Mouse (Mus musculus) gastrocnemius, postnatal 36 days (tissue): ENCODE results near the gene Olfr1368. TPM values are rescaled to one million over a fixed set of nuclear protein-coding genes. Genes with fewer than 3 reads are reported as not detected.
A peak's percentile ranks its signal among the peaks of the same experiment; 100 is the strongest.
"Not testable (repeated sequence)": the region's sequence is repeated elsewhere in the genome, so short reads cannot be mapped to it uniquely, and the experiment has no call there.

Source experiments
- DNase-seq, 2 experiments: peaks; one replicate each; pipeline ENCODE4 v3.0.0; 2022
- intact Hi-C: fragments of 180-260 bp; cut with DNase I; formaldehyde crosslinking; loops from one replicate; pipeline ENCODE4 v1.15.1; 2025
- total RNA-seq, 2 experiments: library from RNA; stranded (reverse); gene quantifications; 2 replicates each; pipeline ENCODE4 v1.2.3; 2021

The Olfr1368 gene
- total RNA-seq, 2 experiments from 2014 or later: not detected

DNA sequence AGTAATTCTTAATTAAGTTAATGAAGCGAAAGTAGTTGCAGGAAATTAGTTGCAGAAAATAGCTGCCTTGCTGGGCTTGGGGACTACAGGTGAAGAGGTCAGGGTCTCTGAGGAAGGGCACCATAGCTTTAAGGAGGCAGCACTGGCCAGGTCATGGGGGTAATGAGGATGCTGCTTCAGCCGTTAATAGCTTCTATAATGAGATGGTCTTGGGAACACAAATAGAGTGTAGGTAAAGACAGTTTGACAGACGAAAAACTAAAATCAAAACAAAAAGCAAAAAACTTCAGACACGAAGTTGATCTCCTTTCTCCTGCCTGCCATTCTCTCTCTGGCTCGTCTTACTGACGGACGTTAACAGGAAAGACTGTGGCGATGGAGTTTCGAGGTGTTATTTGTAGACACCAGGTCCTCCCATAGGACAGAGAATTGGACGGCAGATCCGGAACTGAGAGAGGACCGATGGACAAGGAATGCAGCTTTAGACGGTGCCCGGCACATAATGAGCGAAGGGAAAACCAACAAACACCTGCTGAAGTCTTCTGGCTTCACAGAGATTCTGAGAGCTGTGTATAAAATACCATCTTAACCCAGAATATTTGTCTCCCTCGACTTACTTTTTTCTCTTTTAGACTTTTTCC, 22.8 kb upstream of the Olfr1368 start:
- intact Hi-C loops: loop anchor here (5.0 kb wide), 2 partner anchors 34 to 109 kb away; no protein-coding TSS in a partner anchor

DNA sequence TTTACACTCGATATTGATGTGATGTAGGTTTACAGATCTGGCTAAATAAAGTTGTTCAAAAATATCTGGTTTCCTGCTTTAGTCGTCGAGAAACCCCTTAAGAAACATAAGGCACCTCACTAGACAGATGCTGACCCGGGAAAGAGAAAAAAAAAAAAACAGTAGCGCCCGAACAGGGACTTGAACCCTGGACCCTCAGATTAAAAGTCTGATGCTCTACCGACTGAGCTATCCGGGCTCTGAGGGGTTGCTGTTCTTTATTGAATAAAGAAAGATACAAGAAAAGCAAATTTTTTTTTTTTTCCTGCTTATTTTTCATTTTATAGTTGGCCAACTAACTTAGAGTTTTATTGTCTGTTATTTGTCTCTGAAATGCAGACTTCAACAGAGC, 22.2 kb upstream of the Olfr1368 start:
- DNase-seq: no peak

More for the DNA sequence above, 22.8 kb upstream of the Olfr1368 start:
- DNase-seq: no peak

DNA sequence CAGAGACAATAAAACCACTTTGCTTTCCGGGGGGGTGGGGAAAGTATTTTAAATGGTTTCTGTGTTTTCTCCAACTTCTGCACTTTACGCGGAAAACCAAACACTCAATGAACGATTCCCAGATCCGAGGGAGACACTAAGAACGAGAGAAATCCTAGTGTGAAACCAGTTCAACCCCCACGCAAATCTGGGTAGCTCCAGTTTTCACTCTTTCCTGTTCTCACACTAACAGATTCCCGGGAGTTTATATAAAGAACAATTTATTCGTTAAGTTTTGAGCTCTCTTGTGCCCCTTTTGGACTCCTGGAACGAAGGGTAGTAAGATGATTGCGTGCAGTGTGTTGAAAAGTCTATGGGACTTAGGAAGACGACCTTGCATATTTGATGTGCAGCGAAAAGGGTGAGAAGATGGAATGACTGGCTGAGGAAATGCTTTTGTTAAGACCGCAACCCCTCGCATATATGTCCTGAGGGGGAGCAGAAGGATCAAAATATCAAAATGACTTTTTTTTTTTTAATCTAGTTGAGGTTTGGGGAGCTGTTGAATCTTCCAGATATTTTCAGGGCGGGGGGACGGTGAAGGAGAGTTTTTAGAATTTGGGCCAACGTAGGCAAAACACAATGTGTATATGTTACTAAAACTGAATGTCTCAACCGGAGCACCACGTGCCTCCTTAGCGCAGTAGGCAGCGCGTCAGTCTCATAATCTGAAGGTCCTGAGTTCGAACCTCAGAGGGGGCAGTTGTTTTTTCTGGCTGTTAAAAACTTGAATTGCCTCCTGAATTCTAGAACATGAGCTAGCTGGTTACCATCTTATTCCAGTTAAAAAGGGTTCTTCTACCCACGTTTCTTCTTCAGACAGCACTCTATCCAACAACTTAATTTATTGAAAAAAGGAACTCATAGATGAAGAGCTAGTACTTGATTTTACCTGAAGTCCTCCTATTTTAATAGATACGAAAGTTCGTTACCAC, 21.6 kb upstream of the Olfr1368 start:
- peak; percentile 37 to 41 for DNase-seq
- intact Hi-C loops: loop anchor here (5.0 kb wide), 2 partner anchors 35 to 110 kb away; no protein-coding TSS in a partner anchor

More for the DNA sequence above, 22.2 kb upstream of the Olfr1368 start:
- intact Hi-C loops: loop anchor here (5.0 kb wide), 2 partner anchors 34 to 109 kb away; no protein-coding TSS in a partner anchor

DNA sequence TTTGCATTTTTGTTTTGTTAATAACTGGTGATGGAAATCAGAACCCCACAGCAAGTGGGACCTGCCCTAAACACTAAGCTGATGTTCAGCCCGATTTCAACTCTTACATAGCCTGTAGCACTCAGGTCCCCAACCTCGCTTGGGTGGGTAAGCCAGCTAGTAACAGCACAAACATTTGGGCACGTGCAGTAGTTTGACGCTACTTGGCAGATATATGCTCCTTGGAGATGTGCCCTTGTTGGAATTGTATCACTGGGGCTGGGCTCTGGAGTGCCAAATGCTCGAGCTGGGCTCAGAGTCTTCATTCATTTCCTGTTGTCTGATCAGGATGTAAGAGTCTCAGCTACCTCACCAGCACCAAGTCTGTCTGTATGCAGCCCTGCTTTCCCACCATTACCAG, 16.9 kb upstream of the Olfr1368 start:
- intact Hi-C loops: loop anchor here (5.0 kb wide), 2 partner anchors 70 to 865 kb away; no protein-coding TSS in a partner anchor
- no peak for DNase-seq

DNA sequence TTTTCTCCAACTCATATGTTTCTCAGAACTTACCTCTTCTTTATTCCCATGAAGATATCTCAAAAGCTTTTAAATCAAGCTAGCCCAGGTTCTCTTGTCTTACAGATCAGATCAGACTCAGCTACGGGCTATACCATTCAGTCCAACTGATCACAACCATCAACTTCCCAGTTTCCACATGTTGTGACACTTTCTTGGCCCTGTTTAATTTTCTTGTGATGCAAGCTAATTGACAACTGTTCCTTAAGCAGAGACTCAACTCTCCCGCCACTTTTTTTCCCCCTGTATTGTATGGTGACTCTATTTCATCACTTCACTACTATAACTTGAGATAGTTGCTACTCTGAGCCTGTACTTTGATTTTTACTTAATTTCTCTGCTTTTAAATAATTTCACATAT, 15.9 kb upstream of the Olfr1368 start:
- intact Hi-C loops: loop anchor here (5.0 kb wide), 2 partner anchors 71 to 866 kb away; no protein-coding TSS in a partner anchor
- DNase-seq: no peak

DNA sequence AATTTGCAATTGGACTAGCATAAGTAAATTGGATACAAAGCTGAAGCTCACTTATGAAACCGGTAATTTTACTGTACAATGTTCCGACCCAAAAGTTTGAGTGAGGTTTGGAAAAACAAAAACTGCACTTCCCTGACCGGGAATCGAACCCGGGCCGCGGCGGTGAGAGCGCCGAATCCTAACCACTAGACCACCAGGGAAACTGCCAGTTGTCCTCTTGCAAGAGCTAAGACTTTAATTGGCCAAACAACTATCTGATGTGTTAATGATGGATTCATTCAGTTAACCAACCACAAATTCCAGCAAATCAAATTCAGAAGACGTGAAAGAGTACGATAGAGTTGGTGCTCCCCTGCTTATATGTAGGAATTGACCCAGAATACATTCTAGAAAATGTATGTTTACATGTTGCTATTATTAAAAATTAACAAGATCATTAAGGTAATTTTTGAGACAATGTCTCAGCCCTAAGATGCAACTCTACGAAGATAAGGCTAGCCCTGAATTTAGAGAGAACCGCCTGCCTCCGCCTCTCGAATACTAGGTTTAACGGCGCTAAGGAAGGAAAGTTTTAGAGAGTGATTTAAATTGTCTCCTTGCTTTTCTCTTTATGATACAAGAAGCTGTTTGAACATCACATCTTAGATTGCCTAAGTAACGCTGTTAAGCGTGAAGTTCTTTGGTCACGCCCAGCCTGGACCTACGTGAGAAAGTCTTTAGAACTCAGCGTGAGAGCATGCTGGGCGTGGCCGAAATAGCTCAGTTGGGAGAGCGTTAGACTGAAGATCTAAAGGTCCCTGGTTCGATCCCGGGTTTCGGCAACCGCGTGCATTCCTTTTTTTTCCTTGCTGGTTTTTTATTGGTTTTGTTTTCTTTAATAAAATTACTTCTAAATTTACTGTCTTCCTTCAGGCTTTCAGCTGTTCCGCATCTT, 15.3 kb upstream of the Olfr1368 start:
- DNase-seq: peak; percentile 84 to 92
- intact Hi-C loops: loop anchor here (5.0 kb wide), 2 partner anchors 71 to 866 kb away; no protein-coding TSS in a partner anchor

DNA sequence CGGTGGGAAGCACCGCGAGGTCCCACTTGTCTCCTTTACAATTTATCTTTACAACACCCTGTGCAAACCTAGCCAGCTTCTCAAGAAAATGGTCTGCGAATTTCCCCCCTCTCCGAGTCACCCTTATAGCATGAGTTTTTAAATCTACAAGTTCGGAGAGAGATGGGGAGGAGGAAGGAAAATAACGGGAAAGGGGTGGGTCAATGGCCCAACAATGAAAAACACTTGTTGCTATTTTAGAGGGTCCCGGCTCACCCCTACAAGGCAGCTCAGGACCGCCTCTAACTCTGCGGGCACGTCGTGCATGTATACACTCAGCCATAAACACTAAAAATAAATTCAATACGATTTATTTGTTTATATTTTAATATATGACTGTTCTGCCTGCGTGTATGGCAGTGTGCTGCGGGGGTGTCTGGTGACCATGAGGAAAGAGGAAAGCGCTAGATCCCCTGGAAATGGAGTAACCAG, 14.4 kb upstream of the Olfr1368 start:
- intact Hi-C loops: loop anchor here (5.0 kb wide), 2 partner anchors 72 to 867 kb away; no protein-coding TSS in a partner anchor
- DNase-seq: no peak

DNA sequence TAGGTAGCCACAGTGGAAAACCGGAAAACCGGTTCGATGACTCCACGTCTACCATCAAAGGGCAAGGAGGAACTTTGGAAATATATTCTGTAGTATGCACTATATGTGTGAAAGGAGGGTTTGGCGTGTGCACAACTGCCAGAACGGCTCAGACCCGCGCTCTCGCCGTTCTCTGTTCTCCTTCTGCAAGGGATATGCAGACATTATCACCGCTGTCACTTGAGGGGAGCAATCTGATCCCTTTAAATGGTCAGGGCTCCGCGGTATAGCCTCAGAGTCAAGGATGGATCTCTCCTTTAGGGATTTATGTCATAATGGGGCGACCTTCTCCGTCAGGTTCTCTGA, 13.8 kb upstream of the Olfr1368 start:
- intact Hi-C loops: loop anchor here (5.0 to 10.0 kb wide), 3 partner anchors 215 to 845 kb away; no protein-coding TSS in a partner anchor
- DNase-seq: no peak

DNA sequence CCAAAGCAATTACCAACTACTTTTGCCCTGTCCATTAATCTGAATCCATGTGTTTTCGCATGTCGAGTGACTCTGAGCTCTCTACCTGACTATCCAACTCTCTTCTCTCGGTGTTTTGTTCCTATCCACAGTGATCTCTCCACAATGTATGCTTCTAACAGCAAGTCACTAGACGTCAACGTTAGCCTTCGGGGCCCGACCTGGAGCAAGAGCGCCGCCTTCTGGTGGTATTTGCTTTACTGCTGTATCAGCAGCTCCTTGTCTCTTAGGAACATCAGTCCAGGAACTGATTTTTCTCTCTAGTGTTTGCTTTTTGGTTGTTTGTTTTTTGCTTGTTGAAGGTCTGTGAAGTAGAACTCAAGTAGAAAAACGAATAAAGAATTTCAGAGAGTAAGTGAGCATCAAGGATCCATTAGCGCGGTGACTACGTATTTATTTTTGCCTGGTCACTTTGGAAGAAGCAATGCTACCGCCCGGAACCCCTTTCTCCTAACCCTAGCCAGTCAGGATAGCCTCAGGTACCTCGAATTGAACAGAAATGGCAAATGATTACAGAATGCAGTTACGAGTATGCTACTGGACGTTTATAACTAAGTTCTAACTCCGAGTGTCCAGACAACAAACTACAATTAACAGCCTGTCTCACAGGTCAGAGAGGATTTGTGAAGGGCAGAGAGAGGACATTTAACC, 13.3 kb upstream of the Olfr1368 start:
- peak; percentile 68 to 81 for DNase-seq
- intact Hi-C loops: loop anchor here (5.0 to 10.0 kb wide), 3 partner anchors 214 to 844 kb away; no protein-coding TSS in a partner anchor

DNA sequence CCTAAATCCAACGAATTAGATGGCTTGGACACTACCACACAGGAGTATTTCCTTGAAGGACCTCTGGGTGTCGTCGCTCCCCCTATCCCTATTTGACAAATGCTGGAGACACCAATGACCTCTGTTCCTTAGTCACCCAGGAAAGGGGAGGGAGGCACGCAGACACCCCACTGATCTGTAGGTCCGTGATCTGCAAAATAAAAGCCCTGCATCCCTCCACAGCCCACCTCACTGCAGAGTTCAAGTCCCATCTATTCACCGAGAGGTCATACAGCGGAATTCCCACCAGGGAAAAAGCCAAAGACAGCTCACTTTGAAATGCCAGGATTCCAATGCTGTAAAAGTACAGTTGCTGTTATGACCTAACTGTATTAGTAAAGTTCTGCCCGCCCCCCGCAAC, 12.4 kb upstream of the Olfr1368 start:
- intact Hi-C loops: loop anchor here (5.0 to 10.0 kb wide), 3 partner anchors 213 to 843 kb away; no protein-coding TSS in a partner anchor

DNA sequence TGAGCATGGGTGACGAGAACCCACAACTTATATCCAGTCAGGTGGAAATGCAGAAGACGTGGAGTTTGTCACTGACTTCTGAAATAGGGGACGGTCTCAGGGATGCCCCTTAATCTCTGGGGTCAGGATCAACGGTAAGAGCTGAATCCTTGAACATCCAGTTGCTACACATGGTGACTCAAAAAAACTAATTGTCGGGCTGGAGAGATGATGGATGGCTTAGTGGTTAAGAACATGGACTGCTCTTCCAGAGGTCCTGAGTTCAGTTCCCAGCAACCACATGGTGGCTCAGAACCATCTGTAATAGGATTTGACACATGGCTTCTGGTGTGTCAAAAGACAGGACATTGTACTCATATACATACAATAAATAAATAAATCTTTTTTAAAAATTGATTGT, 10.2 kb upstream of the Olfr1368 start:
- no peak for DNase-seq
- intact Hi-C loops: loop anchor here (5.0 to 10.0 kb wide), 3 partner anchors 211 to 841 kb away; no protein-coding TSS in a partner anchor

More for the DNA sequence above, 12.4 kb upstream of the Olfr1368 start:
- no peak for DNase-seq

DNA sequence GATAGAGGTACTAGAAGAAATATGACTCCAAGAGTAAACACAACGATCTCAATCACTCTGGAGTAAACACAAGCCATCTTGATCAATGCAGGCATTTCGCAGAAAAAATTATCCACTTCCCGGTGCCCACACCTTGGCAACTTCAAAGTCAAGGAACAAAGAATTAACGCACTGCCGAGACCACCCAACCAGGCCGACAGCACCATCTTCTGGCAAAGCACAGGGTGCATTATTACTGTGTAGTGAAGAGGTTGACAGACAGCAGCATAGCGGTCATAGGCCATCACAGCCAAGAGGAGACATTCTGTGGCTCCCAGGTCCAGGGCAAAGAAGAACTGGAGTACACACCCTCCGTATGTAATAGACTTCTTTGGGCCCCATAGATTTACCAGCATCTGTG, 3.2 kb downstream of the Olfr1368 start:
- intact Hi-C loops: no loop called here
- DNase-seq: no peak

DNA sequence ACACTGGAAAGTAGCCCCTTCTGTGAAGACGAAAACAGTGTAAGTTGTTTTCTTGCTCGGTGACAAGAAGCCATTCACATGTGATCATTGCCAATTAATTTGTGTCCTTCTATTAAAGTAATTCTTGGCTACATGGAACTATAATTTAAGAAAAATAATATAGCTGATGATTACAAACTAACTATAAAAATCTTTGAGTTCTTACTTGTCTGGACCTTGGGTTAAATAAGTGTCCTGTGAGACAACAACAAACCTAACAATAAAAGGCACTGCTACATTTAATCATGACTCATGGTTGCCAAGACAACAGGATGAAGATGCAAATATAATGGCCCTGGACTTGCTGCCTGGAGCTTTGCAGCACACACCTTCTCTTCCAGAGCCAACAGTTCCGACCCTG, 16.3 kb downstream of the Olfr1368 start, which contains the start of gene Olfr263:
Olfr263 (plus strand) TSS at position 301 of the 400 bp plus-strand sequence.
- DNase-seq, intact Hi-C loops: not testable (repeated sequence)

DNA sequence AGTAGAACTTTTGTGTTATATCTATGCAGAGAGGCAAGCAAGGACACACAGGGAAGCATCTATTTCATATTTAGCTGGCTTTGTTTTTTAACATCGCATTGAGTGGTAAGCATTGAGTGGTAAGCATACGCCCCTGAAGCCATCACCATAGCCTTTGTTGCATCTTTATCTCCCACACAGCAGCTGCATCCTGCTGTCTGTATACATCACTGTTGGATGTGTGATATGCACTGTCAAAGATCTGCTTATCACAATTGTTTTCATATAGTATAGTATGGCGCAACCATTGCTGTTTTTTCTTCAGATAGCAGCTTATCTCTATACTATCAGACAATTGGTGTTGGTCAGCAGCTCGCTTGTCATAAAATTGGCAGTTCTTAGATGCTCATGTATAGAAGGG, 31.5 kb downstream of the Olfr1368 start:
- intact Hi-C loops: no loop called here
- no peak for DNase-seq

DNA sequence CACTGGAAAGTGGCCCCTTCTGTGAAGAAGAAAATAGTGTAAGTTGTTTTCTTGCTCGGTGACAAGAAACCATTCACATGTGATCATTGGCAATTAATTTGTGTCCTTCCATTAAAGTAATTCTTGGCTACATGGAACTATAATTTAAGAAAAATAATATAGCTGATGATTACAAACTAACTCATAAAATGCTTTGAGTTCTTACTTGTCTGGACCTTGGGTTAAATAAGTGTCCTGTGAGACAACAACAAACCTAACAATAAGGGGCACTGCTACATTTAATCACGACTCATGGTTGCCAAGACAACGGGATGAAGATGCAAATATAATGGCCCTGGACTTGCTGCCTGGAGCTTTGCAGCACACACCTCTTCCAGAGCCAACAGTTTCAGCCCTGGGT, 34.5 kb downstream of the Olfr1368 start, which contains the start of gene Olfr1369-ps1:
Olfr1369-ps1 (plus strand) TSS at position 301 of the 400 bp plus-strand sequence.
- DNase-seq, intact Hi-C loops: not testable (repeated sequence)

DNA sequence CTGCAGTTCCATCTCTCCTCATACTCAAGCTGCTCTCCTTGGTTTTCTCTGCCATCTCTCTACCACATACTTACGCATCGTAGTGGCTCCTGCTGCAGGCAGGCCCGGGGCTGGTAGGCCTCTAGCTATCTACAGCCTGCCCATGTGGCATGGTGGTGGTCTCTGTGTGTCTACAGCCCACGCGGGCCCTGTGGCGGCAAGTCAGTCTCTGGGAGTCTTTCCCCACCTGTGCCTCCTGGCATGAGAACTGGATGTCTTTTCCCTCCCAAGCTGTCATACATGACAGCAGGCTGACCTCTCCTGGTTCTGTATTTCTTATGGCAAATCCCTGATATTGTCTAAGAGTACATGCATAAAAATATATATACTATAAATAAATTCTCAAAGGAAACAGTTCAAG, 35.2 kb downstream of the Olfr1368 start:
- intact Hi-C loops: no loop called here
- no peak for DNase-seq

DNA sequence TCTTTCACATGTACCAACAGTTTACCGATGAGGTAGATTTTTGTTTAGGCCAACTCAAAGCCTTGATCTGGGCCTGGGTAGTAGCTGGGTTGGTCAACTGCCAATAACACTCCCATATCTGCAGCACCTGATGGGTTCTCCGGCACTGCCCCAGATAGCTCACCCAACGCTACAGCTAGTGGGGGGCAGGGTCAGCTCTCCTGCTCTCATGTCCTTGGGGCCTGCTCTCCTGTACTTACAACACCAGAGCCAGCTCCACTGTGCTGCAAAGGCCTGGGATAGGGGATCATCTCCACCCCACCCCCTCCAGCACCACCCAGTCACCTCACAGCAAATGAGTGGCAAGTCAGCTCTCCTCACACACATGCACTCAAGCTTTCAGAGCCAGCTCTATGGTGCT, 35.9 kb downstream of the Olfr1368 start:
- no peak for DNase-seq
- intact Hi-C loops: no loop called here
